Mouse (Mus musculus) megakaryocyte, embryonic 14.5 days (primary cell): ENCODE results near the gene Thrap3. TPM values are rescaled to one million over a fixed set of nuclear protein-coding genes. Genes with fewer than 3 reads are reported as not detected.

Source experiments
- H3K27me3 ChIP-seq: replicated peaks from 2 replicates; pipeline ENCODE3; 2012; ENCODE audit warnings: inconsistent platforms
- H3K36me3 ChIP-seq: replicated peaks from 2 replicates; pipeline ENCODE3; 2012; ENCODE audit warnings: low read length, inconsistent platforms, mixed read lengths
- H3K4me1 ChIP-seq: 2 replicates; pipeline ENCODE4 v1.6.1; 2012; ENCODE audit warnings: inconsistent platforms
- H3K4me3 ChIP-seq: replicated peaks from 2 replicates; pipeline ENCODE3; 2012; ENCODE audit warnings: moderate library complexity, mild to moderate bottlenecking, inconsistent platforms
- H3K9me3 ChIP-seq: 2 replicates; pipeline ENCODE4 v1.6.1; 2012; ENCODE audit warnings: inconsistent platforms
- FLI1 ChIP-seq: IDR thresholded peaks from 2 replicates; pipeline ENCODE4 v1.6.1; 2012; ENCODE audit warnings: low read length, inconsistent platforms, mixed read lengths
- GATA1 ChIP-seq: IDR thresholded peaks from 3 replicates; pipeline ENCODE4 v1.6.1; 2012; ENCODE audit warnings: mixed read lengths, low read length, inconsistent platforms, borderline replicate concordance
- polyA plus RNA-seq: library from polyadenylated mRNA; stranded (reverse); fragments of >175 nt; gene quantifications from 2 replicates; pipeline ENCODE4 v1.2.3, GENCODE M21; 2012; ENCODE audit warnings: low replicate concordance; ENCODE audit not compliant: insufficient read depth

Thrap3 gene
- polyA plus RNA-seq, 1 experiment: 101 TPM

DNA sequence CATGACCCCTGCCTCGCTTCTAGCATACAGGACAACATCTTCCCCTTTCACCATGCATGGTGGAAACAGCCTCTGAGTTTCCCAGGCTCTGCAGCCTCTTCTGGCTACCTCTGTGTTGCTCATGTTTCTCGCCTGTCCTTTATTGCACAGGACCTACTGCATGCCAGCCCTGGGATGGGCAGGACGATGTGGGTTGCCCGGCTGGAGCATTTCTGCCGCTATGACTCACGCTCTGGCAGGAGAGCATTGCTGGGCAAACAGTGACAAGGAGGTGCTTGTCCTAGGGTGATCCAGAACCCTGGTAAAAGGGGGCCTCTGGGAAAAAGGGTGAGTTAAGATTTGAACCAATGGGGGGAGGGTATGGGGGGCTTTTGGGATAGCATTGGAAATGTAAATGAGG lies 15.2 kb upstream of the Thrap3 start:
- TF ChIP-seq GATA1: no peak
- TF ChIP-seq FLI1: no peak
- no peaks in the 10 kb centered on the region for H3K9me3 ChIP-seq
- H3K36me3 ChIP-seq: no peaks in the 10 kb centered on the region
- peaks cover 5% of the 10 kb centered on the region for H3K27me3 ChIP-seq
- no peak overlapping the region for H3K4me3 ChIP-seq
- H3K4me1 ChIP-seq: peaks cover 24% of the 10 kb centered on the region

DNA sequence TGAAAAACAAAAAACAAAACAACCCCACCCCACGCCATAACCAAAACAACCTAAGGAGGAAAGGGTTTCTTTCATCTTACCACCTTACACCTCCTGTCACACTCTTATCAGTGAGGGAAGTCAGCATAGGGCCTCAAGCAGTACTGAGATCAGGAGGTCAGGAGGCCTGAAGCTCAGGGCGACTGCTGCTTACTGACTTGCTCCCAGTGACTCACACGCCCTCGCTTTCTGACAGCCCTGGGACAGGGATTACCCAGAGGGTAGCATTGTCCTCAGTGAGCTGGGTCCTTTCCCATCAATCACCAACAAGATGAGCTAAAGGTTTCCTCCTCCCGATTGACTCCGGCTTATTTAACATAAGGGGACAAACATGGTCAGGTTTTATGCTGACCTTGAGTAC lies 4.5 kb upstream of the Thrap3 start:
- Histone ChIP-seq H3K36me3 (no peaks in the 10 kb centered on the region), H3K4me1 (peaks cover 32% of the 10 kb centered on the region), H3K27me3 (no peaks in the 10 kb centered on the region), H3K9me3 (no peaks in the 10 kb centered on the region), H3K4me3 (no peak overlapping the region)
- no peak for TF ChIP-seq FLI1
- no peak for TF ChIP-seq GATA1

DNA sequence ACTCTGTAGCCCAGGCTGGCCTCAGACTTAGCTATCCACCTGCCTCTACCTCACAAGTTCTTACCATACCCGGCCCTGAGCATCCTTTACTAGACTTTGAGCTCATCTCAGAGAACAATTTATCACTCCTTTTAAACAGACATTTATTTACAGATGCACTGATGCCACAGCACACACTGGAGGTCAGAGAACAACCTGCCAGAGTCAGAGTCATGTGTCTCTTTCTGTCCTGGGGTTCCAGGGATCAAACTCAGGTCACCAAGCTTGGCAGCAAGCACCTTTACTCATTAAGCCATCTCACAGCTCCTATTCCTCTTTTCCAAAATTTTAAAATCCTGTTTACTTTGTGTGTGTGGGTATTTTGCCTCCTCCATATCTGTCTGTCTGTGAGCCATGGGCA lies 2.8 kb upstream of the Thrap3 start:
- TF ChIP-seq GATA1: no peak
- no peak for TF ChIP-seq FLI1
- no peaks in the 10 kb centered on the region for H3K9me3 ChIP-seq
- no peak overlapping the region for H3K4me3 ChIP-seq
- peaks cover 31% of the 10 kb centered on the region for H3K4me1 ChIP-seq
- peaks cover 3% of the 10 kb centered on the region for H3K36me3 ChIP-seq
- no peaks in the 10 kb centered on the region for H3K27me3 ChIP-seq

DNA sequence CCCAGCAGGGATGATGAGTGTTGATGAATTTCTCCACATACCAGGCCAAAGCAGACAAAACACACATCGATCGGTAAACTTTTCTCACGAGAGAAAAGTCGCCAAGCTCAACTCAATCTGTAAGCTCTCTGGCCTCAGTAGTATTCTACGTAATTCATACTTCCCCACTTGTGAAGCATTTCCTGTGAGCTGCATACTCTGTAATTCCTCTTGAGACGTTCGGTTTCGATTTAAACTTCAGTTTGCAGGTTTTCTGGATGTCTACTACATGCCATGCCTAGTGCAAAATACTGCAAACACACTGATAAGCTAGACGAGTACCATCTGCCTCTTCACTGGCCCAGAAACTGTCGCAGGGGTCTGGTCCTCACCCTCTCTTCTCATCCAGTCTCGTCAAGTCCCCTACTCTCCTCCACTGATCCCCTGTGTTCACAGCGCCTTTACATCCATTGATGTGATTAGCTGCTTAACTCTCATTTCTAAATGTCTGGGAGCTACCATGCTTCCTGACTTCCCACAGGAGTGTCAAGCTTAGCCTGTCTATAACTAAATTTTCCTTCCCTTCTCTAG lies 2.2 kb upstream of the Thrap3 start:
- TF ChIP-seq FLI1 (no peak), GATA1 (no peak)

DNA sequence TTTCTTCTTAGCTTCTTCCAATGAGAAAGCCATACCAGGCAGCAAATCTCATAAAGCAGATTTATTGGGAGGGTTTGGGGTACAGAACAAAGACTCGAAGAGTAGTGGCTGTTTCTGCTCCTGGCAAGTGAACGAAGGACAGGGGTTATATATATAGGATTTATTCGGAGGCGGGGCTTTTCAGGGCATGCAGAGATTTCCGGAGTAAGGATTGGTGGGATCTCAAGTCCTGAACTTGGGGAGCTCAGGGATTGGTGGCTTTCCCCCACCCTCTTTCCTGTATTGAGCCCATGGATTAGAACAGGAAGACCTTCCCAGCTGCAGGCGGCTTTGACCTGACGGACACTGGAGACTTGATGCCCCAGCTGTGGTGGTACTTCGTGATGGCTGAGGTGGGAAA lies 1.5 kb upstream of the Thrap3 start:
- H3K9me3 ChIP-seq: no peaks in the 10 kb centered on the region
- no peaks in the 10 kb centered on the region for H3K27me3 ChIP-seq
- peaks cover 5% of the 10 kb centered on the region for H3K36me3 ChIP-seq
- H3K4me1 ChIP-seq: peaks cover 45% of the 10 kb centered on the region
- peak overlapping the region; percentile 17 for H3K4me3 ChIP-seq
- TF ChIP-seq FLI1: no peak
- no peak for TF ChIP-seq GATA1

More for the DNA sequence above, 2.2 kb upstream of the Thrap3 start:
- no peaks in the 10 kb centered on the region for H3K9me3 ChIP-seq
- H3K4me3 ChIP-seq: no peak overlapping the region
- peaks cover 3% of the 10 kb centered on the region for H3K36me3 ChIP-seq
- no peaks in the 10 kb centered on the region for H3K27me3 ChIP-seq
- peaks cover 37% of the 10 kb centered on the region for H3K4me1 ChIP-seq

DNA sequence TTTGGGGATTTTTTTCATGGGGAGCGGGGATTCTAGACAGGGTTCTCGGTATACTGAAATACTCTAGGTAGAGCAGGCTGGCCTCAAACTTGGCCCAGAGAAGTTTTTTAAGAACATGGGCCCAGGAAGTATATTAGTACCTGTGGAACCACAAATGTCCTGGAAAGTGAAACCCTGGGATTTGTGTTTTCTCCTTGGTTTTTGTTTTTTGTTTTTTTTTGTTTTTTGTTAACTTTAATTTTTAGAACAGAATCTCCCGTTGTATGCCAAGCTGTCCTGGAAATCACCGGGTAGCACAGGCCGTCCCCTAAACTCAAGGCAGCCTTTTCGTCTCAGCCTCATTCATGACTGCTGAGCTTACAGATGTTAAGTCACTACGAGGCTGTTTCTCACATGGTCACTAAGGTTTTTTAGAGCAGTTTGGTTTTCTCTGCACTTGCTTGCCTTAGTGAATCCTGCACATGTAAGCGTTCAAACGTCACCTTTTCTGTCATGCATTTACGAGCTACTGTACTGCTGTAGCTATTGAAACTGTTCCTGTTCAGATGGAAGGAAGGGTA lies 856 bp upstream of the Thrap3 start:
- TF ChIP-seq FLI1 (no peak), GATA1 (no peak)
- H3K9me3 ChIP-seq: no peaks in the 10 kb centered on the region
- H3K27me3 ChIP-seq: no peaks in the 10 kb centered on the region
- peaks cover 51% of the 10 kb centered on the region for H3K4me1 ChIP-seq
- peaks cover 7% of the 10 kb centered on the region for H3K36me3 ChIP-seq
- peak overlapping the region; percentile 92 for H3K4me3 ChIP-seq

DNA sequence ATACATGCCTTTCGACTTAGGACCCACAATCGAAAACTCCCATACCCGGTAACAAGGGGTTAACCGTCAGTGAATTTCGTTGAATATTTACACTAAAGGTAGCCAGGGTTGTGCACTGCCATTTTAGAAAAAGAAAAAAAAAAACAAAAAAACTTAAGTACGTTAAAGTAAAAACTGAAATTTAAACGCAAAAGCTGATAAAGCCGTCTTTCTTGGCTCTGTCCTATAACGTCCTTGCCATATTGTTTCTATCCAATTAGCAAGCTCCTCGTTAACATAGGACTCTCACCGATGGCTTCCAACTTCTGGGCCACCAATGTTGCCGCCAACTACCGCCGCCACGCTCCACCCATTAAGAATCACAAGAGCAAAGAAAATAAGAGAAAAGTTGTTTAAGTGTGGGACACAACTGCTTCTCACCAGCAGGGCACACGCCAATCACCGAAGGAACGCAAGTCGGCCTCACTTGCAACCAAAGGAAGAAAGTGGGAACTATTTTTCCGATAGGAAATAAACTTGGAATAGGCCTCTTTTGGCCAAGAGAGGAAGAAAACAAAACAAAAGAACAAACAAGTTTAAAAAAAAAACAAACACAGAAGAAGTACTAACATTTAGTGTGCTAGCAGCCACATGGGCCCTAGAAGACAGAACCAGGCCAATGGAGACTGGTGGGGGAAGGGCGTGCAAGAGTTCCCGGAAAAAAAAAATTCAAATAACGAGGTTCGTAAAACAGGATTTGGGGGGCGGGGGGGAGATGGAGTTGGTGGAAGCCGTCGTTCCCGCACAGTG lies 852 bp downstream of the Thrap3 start:
- Histone ChIP-seq H3K9me3 (no peaks in the 10 kb centered on the region), H3K4me3 (peak overlapping the region; percentile 92), H3K36me3 (peaks cover 7% of the 10 kb centered on the region), H3K27me3 (no peaks in the 10 kb centered on the region), H3K4me1 (peaks cover 63% of the 10 kb centered on the region)
- TF ChIP-seq GATA1 (no peak), FLI1 (no peak)

DNA sequence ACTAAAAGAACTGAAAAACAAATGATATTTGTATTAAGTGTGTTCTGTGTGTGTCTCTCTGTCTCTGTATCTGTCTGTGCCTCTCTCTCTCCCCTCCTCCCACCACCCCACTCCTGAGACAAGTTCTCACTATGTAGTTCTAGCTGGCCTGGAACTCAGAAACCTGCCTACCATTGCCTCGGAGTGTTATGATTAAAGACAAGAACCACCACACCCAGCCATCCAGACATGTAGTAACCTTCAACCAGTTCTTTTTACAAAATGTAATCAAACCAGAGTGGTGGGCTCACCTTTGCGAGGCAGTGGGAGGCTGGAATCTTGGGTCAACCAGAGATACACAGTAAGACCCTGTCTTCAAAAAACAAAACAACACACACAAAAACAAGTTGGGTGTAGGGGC lies 1.9 kb downstream of the Thrap3 start:
- no peaks in the 10 kb centered on the region for H3K27me3 ChIP-seq
- no peak for TF ChIP-seq GATA1
- no peak for TF ChIP-seq FLI1
- peaks cover 73% of the 10 kb centered on the region for H3K4me1 ChIP-seq
- H3K4me3 ChIP-seq: peak overlapping the region; percentile 92
- no peaks in the 10 kb centered on the region for H3K9me3 ChIP-seq
- peaks cover 12% of the 10 kb centered on the region for H3K36me3 ChIP-seq

DNA sequence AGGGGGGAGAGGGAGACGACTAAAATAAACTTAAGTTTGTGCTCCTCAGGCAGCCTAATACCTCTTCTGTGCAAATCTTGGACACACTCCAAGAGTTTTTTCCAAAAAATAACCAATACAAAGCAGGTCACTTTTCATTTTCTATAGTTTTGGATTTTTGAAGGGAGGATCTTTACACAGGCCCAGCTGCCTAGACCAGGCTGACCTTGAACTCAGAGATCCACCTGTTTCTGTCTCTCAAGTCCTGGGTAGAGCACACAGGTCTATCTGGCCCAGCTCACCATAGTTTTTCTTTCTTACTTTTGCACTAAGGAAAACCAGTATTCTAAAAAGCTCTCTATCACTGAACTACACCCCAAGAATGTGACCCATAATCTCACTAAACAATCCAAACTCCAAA lies 2.5 kb downstream of the Thrap3 start:
- TF ChIP-seq GATA1: no peak
- no peak for TF ChIP-seq FLI1
- Histone ChIP-seq H3K36me3 (peaks cover 12% of the 10 kb centered on the region), H3K27me3 (no peaks in the 10 kb centered on the region), H3K4me3 (peak overlapping the region; percentile 92), H3K4me1 (peaks cover 77% of the 10 kb centered on the region), H3K9me3 (no peaks in the 10 kb centered on the region)

DNA sequence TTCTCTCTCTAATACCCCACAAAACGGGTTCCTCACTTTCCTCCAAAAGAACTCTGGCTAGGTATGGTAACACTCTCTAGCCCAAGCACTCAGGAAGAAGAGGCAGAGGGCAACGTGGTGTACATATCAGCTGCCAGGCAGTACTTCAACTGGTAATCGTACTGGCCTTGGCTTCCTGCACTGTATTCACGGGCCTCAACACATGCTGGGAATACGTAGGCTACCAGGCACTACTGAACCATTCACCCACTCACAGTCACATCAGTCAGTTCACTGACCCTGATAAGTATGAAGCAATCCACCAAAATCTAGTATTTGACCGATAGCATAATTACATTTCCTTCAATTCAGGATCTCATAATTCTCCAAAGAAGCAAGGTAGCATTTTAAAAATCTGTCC lies 3.0 kb downstream of the Thrap3 start:
- Histone ChIP-seq H3K4me3 (peak overlapping the region; percentile 92), H3K36me3 (peaks cover 16% of the 10 kb centered on the region), H3K27me3 (no peaks in the 10 kb centered on the region), H3K4me1 (peaks cover 78% of the 10 kb centered on the region), H3K9me3 (no peaks in the 10 kb centered on the region)
- TF ChIP-seq GATA1: no peak
- no peak for TF ChIP-seq FLI1

DNA sequence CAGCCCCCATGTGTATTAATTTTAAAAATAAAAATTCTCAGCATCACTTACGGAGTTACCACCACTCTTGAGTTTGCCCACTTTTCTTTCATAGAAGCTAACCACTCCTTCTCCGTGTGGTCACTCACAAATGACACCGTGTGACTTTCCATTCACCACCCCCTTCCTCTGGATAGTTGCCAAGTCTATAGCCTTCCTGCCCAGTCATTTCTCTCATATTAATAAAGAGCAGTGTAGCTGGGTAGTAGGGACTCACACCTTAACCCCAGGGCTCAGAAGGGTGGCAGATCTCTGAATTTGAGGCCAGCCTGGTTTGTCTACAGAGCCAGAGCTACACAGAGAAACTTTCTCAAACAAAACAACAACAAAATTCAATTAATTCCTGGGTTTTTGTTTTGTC lies 5.1 kb downstream of the Thrap3 start:
- H3K9me3 ChIP-seq: no peaks in the 10 kb centered on the region
- no peak overlapping the region for H3K4me3 ChIP-seq
- TF ChIP-seq FLI1 (no peak), GATA1 (no peak)
- H3K27me3 ChIP-seq: no peaks in the 10 kb centered on the region
- H3K36me3 ChIP-seq: peaks cover 37% of the 10 kb centered on the region
- H3K4me1 ChIP-seq: peaks cover 75% of the 10 kb centered on the region
